Mouse (Mus musculus) CH12.LX (cell line): ENCODE results near the gene Hmga2. TPM values are rescaled to one million over a fixed set of nuclear protein-coding genes. Genes with fewer than 3 reads are reported as not detected.

Source experiments
- DNase-seq: peaks from one replicate; pipeline ENCODE4 v3.0.0-alpha.2; 2013; ENCODE audit errors: extremely low read depth
- H3K27ac ChIP-seq: 2 replicates; pipeline ENCODE4 v1.5.1; 2012; ENCODE audit warnings: low read depth, mild to moderate bottlenecking, control low read depth, moderate library complexity; ENCODE audit not compliant: insufficient read depth
- H3K27me3 ChIP-seq: replicated peaks from 2 replicates; pipeline ENCODE3; 2012; ENCODE audit warnings: inconsistent platforms
- H3K36me3 ChIP-seq, 2 experiments: replicated peaks in 1 of 2; 2 replicates each; pipeline versions ENCODE3 to v1.6.1; 2012; ENCODE audit warnings: inconsistent platforms in 1 of 2, low read length in 1 of 2, mild to moderate bottlenecking in 1 of 2, mixed read lengths in 1 of 2, moderate library complexity in 1 of 2; ENCODE audit not compliant: control insufficient read depth in 1 of 2, insufficient read depth in 1 of 2
- H3K4me1 ChIP-seq, 2 experiments: 2 replicates each; pipeline ENCODE4 v1.6.1; 2012; ENCODE audit warnings: inconsistent platforms in 1 of 2, moderate library complexity in 1 of 2; ENCODE audit not compliant: insufficient read depth in 2 of 2, control insufficient read depth in 1 of 2
- H3K4me2 ChIP-seq: 2 replicates; pipeline ENCODE4 v1.6.1; 2012; ENCODE audit warnings: low read depth, mild to moderate bottlenecking, control low read depth; ENCODE audit not compliant: poor library complexity, insufficient read depth, severe bottlenecking
- H3K4me3 ChIP-seq, 3 experiments: fragments of 150-350 bp in 1 of 3; sonication (generic) in 1 of 3; replicated peaks in 1 of 3; 2 replicates each; pipeline versions ENCODE3 to v1.5.1; 2011 to 2012; ENCODE audit warnings: low read depth in 2 of 3, low read length in 2 of 3, mild to moderate bottlenecking in 2 of 3, moderate library complexity in 2 of 3, control low read depth in 1 of 3, improper control_type of control experiment in 1 of 3, inconsistent platforms in 1 of 3, mixed read lengths in 1 of 3; ENCODE audit not compliant: poor library complexity in 1 of 3
- H3K79me2 ChIP-seq: replicated peaks from 2 replicates; pipeline ENCODE4 v1.6.1; 2012; ENCODE audit warnings: mild to moderate bottlenecking, moderate library complexity; ENCODE audit not compliant: control insufficient read depth, poor library complexity, insufficient read depth, severe bottlenecking; ENCODE audit errors: extremely low read depth
- H3K9ac ChIP-seq: 2 replicates; pipeline ENCODE4 v1.6.1; 2012; ENCODE audit warnings: low read depth, mild to moderate bottlenecking, control low read depth, moderate library complexity; ENCODE audit not compliant: insufficient read depth
- H3K9me3 ChIP-seq: replicated peaks from 2 replicates; pipeline ENCODE3; 2012; ENCODE audit warnings: low read length, inconsistent platforms, mixed read lengths
- CHD1 ChIP-seq: IDR thresholded peaks from 2 replicates; pipeline ENCODE4 v1.6.1; 2012; ENCODE audit warnings: low read depth, low read length, improper control_type of control experiment, inconsistent platforms
- ELF1 ChIP-seq: IDR thresholded peaks from 2 replicates; pipeline ENCODE4 v1.6.1; 2014; ENCODE audit warnings: low read depth, mild to moderate bottlenecking, inconsistent platforms, low read length, improper control_type of control experiment
- HCFC1 ChIP-seq: IDR thresholded peaks from 2 replicates; pipeline ENCODE4 v1.6.1; 2012; ENCODE audit warnings: low read depth, mild to moderate bottlenecking, inconsistent platforms, low read length, improper control_type of control experiment
- MAZ ChIP-seq: IDR thresholded peaks from 2 replicates; pipeline ENCODE4 v1.6.1; 2012; ENCODE audit warnings: low read depth, mild to moderate bottlenecking, inconsistent platforms, low read length, improper control_type of control experiment, moderate library complexity
- MYC ChIP-seq: IDR thresholded peaks from 2 replicates; pipeline ENCODE4 v1.6.1; 2011; ENCODE audit warnings: low read depth, mild to moderate bottlenecking, improper control_type of control experiment, low read length
- SIN3A ChIP-seq: IDR thresholded peaks from 2 replicates; pipeline ENCODE4 v1.6.1; 2012; ENCODE audit warnings: low read length, improper control_type of control experiment, inconsistent platforms
- TCF12 ChIP-seq: IDR thresholded peaks from 2 replicates; pipeline ENCODE4 v1.6.1; 2014; ENCODE audit warnings: low read depth, mild to moderate bottlenecking, inconsistent platforms, low read length, improper control_type of control experiment
- UBTF ChIP-seq: IDR thresholded peaks from 2 replicates; pipeline ENCODE4 v1.6.1; 2012; ENCODE audit warnings: low read depth, mild to moderate bottlenecking, inconsistent platforms, low read length, improper control_type of control experiment, moderate library complexity
- USF1 ChIP-seq: IDR thresholded peaks from 2 replicates; pipeline ENCODE4 v1.6.1; 2014; ENCODE audit warnings: low read depth, mild to moderate bottlenecking, inconsistent platforms, low read length, improper control_type of control experiment
- USF2 ChIP-seq: conservative IDR thresholded peaks from 2 replicates; pipeline ENCODE4 v1.6.1; 2011; ENCODE audit warnings: low read depth, low read length, improper control_type of control experiment
- dilution Hi-C: fragments of 300-500 bp; cut with MboI; formaldehyde crosslinking; loops from 2 replicates; pipeline ENCODE4 v1.14.3; 2020; ENCODE audit warnings: low sequenced_read_pairs; ENCODE audit not compliant: extremely low pct_unique_long_range_greater_than_20kb, extremely low pct_ligation_motif_present
- in situ Hi-C: fragments of 300-500 bp; cut with MboI; formaldehyde crosslinking; loops from 3 replicates; pipeline ENCODE4 v1.14.3; 2019; ENCODE audit warnings: low sequenced_read_pairs, low pct_ligation_motif_present, low pct_unique_long_range_greater_than_20kb, mixed read lengths
- polyA plus RNA-seq: library from polyadenylated mRNA; unstranded; fragments of >175 nt; gene quantifications from 2 replicates; pipeline ENCODE4 v1.2.1, GENCODE M21; 2012; ENCODE audit warnings: low read depth; ENCODE audit not compliant: insufficient read length
- total RNA-seq, 2 experiments: library from RNA; depleted of rRNA; stranded (reverse); fragments of 300-350 nt in 1 of 2; fragments of >200 nt in 1 of 2; gene quantifications; 2 replicates each; pipeline ENCODE4 v1.2.3; 2012 to 2014

The Hmga2 gene
- total and polyA plus RNA-seq, 3 experiments, result not detected

- no peak overlapping the region for H3K4me2 ChIP-seq
- dilution Hi-C loops (no loop called here), in situ Hi-C loops (no loop called here)
- no peaks in the 10 kb centered on the region for H3K4me1 ChIP-seq
- no peak for DNase-seq
- H3K9ac ChIP-seq, result no peak overlapping the region
- no peaks in the 10 kb centered on the region for H3K79me2 ChIP-seq
- H3K4me3 ChIP-seq, result no peak overlapping the region
- H3K9me3 ChIP-seq, result peaks cover 46% of the 10 kb centered on the region
- no peaks in the 10 kb centered on the region for H3K36me3 ChIP-seq
- H3K27ac ChIP-seq, result no peak overlapping the region
- no peak for TF ChIP-seq CHD1
- TF ChIP-seq, all 38 proteins: peak for 0
- no peaks in the 10 kb centered on the region for H3K27me3 ChIP-seq
Observed at GRCm38 (mm10) chr10:120388400-120388871, 87.8 kb downstream of the Hmga2 start.

DNA sequence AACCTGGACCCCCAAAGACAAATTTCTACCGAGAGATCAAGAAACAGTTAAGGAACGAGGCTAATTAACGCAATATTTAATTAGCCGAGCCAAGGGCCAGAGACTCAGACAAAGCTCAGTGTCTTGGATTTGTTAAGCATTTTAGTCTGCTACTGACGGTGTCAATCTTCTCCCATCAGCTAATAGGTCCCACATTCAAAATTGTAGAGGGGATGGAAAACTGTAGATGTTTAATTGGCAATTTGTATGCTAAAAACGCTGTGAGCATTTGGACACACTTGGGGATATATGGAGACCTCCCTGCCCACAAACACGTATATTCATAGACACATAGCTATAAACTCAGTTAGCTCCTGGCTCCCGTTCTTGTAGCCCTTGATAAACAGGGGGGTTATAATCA lies 89.2 kb downstream of the Hmga2 start:
- Histone ChIP-seq H3K9me3 (peaks cover 47% of the 10 kb centered on the region), H3K9ac (no peak overlapping the region), H3K36me3 (no peaks in the 10 kb centered on the region), H3K4me1 (no peaks in the 10 kb centered on the region), H3K27me3 (no peaks in the 10 kb centered on the region), H3K27ac (no peak overlapping the region), H3K4me2 (no peak overlapping the region), H3K79me2 (no peaks in the 10 kb centered on the region), H3K4me3 (no peak overlapping the region)
- TF ChIP-seq TCF12 (no peak), UBTF (no peak), ELF1 (no peak), USF2 (no peak)
- no peak for DNase-seq
- dilution Hi-C loops (no loop called here), in situ Hi-C loops (no loop called here)

DNA sequence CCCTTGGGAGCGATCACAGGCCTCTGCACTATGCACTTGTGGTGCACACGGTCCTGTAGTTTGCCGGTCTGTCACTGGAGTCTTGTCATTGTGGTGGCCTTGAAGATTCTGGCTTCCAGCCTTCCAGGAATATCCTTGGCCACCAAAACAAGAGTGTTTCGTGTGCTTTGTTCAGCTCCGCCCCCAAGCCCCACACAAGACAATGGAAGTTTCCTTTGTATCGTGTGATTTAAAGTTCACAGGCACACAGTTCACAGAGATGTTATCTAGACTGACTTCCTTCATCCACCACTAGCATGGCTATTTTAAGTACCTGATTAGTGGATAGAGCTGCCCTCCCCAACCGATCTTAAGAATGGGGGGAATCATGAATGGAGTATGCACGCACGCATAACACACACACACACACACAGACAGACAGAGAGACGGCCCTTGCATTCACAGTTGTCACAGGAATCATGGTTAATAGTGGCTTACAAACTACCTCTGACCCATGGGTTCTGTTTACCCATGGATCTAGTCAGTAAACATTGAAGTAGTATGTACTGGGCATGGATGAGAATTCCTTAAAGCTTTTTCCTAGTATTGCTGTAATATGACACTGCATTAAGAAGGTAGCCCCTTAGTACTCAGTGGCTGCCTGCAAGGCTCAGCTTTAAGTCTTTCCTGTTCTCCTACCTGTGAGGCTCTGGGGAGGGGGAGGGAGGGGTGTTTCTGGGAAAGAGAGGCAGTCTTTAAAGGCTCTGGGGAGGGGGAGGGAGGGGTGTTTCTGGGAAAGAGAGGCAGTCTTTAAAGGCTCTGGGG lies 91.3 kb downstream of the Hmga2 start:
- no peak for DNase-seq
- H3K27me3 ChIP-seq, result no peaks in the 10 kb centered on the region
- no peak overlapping the region for H3K4me3 ChIP-seq
- no peaks in the 10 kb centered on the region for H3K36me3 ChIP-seq
- no peak overlapping the region for H3K27ac ChIP-seq
- no peaks in the 10 kb centered on the region for H3K4me1 ChIP-seq
- H3K4me2 ChIP-seq, result no peak overlapping the region
- H3K79me2 ChIP-seq, result no peaks in the 10 kb centered on the region
- H3K9ac ChIP-seq, result no peak overlapping the region
- dilution Hi-C loops, result no loop called here
- in situ Hi-C loops, result no loop called here
- no peak for TF ChIP-seq HCFC1
- TF ChIP-seq MYC, result no peak
- TF ChIP-seq MAZ, result no peak
- no peak for TF ChIP-seq UBTF
- TF ChIP-seq USF1, result no peak
- no peak for TF ChIP-seq SIN3A
- H3K9me3 ChIP-seq, result peaks cover 44% of the 10 kb centered on the region
